Mouse (Mus musculus) brain, adult 10 weeks (tissue): ENCODE results near the gene Yipf6. TPM values are rescaled to one million over a fixed set of nuclear protein-coding genes. Genes with fewer than 3 reads are reported as not detected.

Experiments
- polyA plus RNA-seq: library from polyadenylated mRNA; stranded (reverse); fragments of 350-450 nt; fragmentation: Illumina TruSeq; extraction: RNeasy Lipid Tissue Mini Kit (QIAGEN cat#74804); gene quantifications from one replicate; pipeline ENCODE4 v1.2.3, GENCODE M21; 2015; ENCODE audit warnings: low read depth, low replicate concordance

Yipf6 gene
- 29.4 TPM for polyA plus RNA-seq

GRCm38 (mm10) chrX:98936101-98936500, at the start of gene Yipf6:
Yipf6 (plus strand) TSS chrX:98936316.

GRCm38 (mm10) chrX:98890406-98891116, 45.6 kb upstream of the Yipf6 start, which contains the start of gene Ophn1:
Ophn1 (minus strand) TSS chrX:98891025.

Other genes with a start within 250 kb of the Yipf6 start
- 39.2 TPM for gene Ophn1, start 45.3 kb upstream of the Yipf6 start, polyA plus RNA-seq
- 20.4 TPM for gene Stard8, start 66.9 kb downstream of the Yipf6 start, polyA plus RNA-seq
- gene Efnb1, start 199.8 kb downstream of the Yipf6 start, polyA plus RNA-seq, result 7.4 TPM